Mouse (Mus musculus) cerebellum, postnatal 10 days (tissue): ENCODE results near the gene Mylk.
A peak's percentile ranks its signal among the peaks of the same experiment; 100 is the strongest.
"Not testable (repeated sequence)": the region's sequence is repeated elsewhere in the genome, so short reads cannot be mapped to it uniquely, and the experiment has no call there.

ENCODE experiments used
- DNase-seq, 2 experiments: peaks; one replicate each; pipeline ENCODE4 v3.0.0; 2021; ENCODE audit warnings: mixed read lengths in 2 of 2

Gene Mylk

DNA sequence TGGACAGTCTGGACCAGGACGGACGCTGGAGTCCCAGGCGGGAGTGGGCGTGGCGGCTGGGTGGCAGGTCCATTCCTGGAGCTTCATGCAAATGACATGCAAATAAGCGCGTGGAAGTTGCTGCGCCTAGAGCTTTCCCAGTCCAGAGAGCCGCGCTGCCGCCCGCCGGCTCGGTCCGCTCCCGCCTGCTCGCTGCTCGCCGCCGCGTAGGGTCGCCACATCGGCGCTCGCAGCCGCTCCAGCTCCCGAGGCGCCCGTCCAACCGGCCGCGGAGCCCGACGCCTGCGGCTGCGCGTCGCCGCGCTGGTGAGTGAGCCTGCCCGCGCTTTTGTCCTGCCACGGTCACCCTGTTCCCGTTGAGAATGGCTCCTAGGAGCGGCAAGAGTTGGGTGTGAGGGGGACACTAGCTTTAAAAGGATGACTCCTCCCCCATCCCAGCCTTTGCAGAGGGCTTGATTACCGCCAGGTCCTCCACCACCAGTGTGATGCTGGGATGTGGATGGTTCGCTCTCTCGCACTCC is at the start of gene Mylk:
TSS of gene Mylk (plus strand) at position 146 of the 521 bp plus-strand sequence.
- peak; percentile 83 to 90 for DNase-seq

DNA sequence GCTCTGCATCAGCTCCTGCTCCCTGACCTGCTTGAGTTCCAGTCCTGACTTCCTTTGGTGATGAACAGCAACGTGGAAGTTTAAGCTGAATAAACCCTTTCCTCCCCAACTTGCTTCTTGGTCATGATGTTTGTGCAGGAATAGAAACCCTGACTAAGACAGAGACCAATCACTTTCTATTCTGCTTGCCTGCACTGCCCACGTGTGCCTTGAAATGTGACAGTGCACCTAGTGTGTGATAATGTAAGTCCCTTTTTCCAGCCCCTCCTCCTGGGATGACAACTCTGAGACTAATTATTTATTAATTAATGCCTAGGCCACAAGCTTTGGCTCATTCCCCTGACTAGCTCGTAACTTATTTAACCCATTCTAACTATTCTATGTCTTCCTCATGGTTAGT is 46.3 kb upstream of the Mylk start:
- DNase-seq, result not testable (repeated sequence)

DNA sequence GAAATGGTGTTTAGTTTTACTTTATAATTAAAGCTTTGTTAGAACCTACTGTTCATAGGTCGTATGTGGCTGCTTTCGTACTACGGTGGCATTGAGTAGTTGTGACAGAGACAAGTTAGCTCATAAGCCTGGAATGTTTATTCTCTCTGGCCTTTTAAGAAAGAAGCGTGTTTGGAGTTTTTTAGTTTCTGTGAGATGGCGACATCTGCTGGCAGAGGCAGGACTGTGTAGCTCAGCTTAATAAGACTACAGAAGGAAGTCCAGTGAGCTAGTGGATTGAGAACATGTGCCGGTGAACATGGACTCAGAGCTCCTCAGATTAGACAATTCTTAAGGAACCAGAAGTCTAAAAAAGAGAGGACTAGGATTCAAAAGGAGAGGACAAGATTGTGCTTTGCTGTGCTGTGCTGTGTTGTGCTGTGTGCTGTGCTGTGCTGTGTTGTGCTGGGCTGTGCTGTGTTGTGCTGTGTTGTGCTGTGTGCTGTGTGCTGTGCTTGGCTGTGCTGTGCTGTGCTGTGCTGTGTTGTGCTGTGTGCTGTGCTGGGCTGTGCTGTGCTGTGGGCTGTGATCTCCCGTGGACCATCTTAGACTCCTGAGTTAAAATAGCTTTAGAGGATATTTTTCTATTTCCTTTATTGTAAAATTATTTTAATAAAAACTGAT is 44.7 kb upstream of the Mylk start:
- peak; percentile 80 for DNase-seq

DNA sequence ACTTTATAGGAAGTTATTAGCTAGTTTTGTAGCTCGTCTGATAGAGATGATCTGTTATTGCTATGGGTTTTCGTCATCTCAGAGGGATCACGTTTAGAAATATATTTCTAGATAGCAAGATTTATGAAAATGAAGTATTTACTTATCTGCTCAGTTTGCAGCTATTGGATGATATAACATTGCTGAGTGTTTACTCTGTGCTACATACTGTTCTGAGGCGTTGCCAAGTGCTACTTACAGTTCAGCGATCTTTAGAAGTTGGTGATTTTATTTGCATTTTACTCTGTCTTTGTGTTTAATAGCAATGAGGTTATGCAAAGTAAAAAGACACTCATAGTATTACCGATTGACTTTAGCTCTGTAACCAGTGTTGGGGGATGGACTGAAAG is 44.2 kb upstream of the Mylk start:
- no peak for DNase-seq

DNA sequence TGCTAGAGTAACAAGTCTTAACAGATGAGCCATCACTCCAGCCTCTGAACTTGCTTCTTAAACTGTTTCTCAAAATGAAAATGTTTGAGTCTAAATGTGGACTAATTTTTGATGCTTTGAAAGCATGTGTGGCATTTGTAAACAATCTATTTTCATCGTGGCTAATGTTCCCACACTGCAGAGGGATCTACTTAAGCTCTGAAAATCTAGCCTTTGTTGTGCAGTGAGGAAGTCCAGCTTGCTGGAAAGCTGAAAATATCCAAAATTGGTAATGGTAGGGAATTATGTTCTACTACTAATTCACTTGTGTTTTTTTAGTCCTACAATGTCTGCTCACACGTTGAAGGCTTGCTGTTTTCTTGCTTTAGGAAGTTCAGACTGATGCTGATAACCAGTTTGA is 39.0 kb upstream of the Mylk start:
- DNase-seq, result no peak

DNA sequence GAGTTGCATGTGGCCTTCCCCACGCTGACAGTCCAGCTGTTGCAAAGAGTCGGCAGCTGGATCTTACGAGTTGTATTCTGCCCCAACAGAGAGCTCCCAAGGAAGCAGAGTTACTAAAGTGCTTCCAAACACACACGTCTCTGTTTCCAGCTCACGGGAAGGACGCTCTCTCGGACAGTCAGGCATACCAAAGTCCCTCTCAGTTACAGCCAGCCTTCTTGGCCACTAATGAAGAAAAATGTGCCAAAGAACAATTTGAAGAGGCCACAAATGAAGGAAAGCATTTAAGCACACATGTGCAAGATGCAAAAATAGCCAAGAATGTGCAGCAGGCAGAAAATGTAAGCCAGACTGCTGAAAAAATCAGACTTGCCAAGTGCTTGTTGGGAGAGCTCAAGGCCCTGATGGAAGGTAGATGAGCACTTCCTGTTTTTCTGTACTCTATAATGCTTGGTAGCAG is 38.5 kb upstream of the Mylk start:
- DNase-seq, result no peak

DNA sequence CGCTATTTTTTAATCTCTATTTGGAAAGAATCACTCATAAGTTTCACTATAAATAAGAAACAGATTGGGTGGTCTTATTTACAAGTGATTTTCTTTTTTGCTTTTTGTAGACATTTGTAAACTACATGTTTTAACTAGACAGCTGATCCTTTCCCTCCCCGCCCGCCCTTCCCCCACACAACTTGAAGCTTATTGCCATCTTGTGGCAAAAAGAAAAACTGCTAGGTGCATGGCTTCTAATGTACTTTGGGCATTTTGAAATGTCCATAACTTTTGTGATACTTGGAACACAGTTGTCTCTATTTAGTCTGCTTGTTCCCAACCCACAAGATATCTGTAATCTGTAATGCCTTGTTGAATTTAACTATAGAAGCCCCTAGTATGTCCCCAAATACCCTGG is 33.5 kb upstream of the Mylk start:
- DNase-seq, result peak; percentile 25 to 44

DNA sequence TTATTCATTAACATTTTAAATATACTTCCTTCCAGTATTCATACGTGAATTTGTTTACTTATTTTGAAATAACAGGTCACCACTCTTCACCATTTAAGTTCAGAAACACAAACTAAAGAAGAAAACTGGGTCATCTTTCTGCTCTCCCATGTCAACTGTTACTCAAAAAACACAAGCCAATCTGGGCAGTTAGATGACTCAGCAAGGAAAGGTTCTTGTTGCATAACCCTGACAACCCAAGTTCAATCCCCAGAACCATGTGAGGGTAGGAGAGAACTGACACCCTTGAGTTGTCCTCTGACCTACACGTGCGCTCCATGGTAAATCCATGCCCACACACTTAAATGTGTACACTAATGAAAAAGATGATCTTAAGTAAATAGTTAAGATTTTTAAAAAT is 19.9 kb upstream of the Mylk start:
- DNase-seq, result no peak

DNA sequence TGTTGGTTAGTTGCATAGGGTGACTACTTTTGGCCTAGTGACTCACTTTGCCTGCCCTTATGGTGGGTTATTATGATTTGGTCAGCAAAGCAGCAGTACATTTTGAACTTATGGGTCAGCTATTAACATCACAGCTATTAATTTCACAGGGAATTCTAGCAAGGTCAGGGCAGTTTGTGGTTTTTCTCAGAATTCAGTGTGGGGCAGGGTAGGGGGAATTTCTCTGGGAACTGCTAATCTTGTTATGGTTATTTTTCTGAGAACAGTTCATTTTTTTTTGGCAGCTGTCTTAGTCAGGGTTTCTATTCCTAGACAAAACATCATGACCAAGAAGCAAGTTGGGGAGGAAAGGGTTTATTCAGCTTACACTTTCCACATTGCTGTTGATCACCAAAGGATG is 16.4 kb upstream of the Mylk start:
- DNase-seq, result not testable (repeated sequence)

DNA sequence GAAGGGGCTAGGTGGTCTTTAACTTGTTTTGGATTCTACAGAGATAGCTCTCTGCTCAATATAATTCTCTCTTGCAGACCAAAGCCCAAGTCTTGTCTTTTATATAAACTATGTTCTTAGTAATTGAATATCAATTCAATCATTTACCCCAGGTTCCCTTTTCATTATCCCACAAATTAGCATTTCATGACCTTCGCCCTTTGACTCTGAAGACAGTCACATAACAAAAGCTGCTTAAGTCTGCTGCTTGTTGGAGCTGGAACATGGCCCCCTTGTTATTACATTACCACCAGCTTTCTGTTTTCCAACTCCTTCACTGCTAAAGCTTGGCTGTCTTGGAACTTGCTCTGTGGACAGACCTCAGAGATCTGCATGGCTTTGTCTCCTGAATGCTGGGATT is 15.6 kb upstream of the Mylk start:
- no peak for DNase-seq

DNA sequence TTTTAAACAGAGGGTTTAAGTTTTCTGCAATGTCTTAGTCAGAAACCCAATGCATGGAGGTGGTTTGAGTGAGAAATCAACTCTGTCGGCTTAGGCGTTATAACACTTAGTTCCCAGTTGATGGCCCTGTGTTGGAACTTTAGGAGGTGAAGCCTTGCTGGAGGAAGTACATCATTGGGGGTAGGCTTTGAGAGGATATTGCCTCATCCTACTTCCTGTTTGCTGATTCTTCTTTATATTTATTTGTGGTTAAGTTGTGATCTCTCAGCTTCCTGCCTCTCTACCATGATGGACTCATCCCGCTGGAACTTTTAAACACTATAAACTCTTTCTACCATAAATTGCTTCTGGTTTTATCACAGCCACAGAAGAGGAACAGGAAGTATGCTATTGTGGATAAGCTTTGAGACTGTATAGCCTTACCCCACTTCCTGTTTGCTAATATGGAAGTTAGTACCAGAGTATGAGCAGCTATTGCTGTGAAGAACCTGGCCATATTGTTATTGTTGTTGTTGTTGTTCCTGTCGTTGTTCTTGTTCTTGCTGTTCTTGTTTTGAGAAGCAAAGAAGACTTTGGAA is 6.3 kb upstream of the Mylk start:
- no peak for DNase-seq

DNA sequence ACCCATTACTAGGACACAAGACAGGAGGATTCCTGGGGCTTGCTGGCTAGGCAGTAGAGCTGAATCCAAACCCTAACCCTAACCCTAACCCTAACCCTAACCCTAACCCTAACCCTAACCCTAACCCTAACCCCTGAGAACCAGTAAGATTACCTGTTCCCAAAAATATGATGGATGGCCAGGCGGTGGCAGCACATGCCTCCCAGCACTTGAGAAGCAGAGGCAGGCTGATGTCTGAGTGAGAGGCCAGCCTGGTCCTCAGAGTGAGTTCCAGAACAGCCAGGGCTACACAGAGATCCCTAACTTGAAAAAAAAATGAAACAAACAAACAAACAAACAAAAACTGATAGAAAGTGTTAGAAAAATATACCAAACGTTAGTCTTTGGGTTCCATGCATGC is 2.1 kb upstream of the Mylk start:
- no peak for DNase-seq

DNA sequence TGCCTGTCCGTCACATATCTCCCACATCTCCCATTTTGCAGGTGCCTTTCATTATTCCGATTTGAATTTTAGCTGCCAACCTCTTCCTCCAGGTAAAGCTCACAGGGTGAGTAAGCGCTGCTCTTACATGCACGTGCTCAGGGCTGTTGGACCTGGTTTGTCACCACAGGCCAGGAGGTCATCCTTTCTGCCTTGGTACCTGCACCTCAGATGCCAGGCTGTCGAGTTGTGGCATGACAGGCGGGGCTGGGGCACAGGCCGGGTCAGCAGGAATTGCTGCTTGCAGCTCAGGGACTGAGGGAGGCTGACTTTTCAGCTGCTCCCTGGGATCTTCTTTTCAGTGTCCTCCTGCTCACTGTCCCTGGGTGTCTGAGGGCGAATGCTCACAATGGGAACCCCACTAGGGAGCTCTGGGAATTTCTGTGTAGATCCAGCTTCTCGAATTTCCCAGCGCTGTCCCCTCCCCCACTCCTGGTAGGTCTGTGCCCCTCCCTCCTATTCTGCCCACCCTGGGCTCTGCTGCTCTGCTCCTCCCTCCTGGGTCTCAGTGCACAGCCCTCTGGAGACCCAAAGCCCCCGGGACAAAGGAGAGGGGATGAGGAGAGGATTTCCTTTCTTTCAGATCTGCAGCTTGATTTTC is 3.2 kb downstream of the Mylk start:
- no peak for DNase-seq

DNA sequence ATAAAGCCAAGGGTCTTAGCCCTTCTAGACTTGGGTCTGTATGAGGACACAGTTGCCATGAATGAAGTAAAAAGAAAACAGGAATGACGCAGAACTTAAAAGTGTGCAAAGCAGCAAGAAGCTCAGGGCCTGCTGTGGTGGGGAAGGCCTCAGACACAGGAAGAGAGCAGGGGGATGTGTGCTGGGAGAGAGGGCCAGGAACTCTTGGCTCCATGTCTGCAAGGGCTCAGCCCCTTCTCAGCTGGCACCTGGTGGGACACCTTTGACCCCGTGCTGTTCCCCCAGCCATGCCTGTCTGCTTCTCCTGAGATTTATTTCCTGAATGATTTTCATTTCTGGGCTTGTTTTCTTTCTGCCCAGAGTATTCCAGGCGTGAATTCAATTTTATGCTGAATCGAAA is 4.5 kb downstream of the Mylk start:
- DNase-seq, result no peak

DNA sequence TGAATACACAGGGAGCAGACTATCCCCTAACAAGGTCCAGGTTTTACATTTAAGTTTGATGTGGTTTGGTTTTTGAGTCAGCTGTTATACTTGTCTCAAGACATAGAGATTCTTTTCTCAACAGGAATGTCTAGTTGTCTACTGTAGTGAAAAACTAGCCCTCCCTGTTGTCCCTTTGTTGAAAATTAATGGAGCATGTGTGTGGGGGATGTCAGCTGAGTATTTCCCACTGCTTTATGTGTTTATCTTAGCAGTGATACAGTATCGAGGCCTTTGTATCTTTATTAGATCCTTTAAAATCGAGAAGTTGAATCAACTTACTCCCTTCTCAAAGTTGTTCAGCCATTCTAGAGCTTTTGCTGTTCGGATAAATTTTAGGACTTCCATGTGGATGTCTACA is 7.0 kb downstream of the Mylk start:
- DNase-seq, result no peak

DNA sequence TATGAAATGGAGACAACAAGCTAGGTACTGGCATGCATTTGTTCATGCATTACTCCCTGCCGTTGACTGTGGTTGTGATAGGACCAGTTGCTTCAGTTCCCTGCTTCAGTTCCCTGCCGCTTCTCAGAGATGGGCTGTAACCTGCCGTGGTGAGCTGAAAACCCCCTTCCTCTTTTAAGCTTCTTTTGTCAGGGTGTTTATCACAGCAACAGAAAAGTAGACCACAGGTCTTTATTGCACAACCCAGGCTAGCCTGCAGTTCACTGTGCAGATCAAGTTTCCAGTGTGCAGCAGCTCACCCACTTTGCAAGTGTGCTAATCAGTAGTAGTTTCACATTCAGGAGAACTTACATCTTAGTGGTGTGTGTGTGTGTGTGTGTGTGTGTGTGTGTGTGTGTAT is 8.0 kb downstream of the Mylk start:
- no peak for DNase-seq

DNA sequence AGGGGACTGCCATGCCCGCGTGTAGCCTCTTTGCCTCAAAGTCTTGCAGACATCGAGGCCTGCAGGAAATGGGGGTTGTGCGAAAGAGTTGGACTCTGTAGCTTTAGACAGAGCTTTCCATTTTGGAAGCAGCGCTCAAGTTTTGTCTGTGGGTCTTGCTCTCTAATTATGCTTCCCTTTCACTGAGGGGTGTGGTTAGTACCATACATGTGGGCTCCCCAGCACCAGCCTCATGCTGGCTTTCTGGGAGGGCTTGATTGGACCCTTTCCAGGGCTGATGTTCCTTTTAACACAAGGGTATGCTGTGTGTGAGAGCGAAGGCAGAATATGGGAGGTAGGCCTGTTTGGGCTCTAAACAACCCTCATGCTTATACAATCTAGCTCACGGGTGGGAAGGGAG is 12.0 kb downstream of the Mylk start:
- DNase-seq, result no peak

DNA sequence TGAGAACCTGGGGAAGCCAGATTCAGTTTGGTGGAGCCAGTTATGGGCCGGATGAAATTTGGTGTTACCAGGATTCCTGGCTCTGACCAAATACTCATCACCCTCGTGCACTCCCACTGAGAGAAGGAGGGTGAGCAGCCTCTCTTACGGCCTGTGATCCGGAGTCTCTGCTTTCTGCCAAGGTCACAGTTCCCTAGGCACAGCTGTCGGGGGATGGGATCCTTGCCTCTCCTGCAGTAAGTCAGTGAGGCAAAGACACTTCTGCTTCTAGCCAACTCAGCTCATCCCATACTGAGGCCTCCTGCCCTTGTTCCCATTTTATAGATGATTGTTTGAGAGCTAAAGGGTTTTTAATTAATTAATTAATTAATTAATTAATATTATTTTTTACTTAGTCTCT is 13.2 kb downstream of the Mylk start:
- no peak for DNase-seq

DNA sequence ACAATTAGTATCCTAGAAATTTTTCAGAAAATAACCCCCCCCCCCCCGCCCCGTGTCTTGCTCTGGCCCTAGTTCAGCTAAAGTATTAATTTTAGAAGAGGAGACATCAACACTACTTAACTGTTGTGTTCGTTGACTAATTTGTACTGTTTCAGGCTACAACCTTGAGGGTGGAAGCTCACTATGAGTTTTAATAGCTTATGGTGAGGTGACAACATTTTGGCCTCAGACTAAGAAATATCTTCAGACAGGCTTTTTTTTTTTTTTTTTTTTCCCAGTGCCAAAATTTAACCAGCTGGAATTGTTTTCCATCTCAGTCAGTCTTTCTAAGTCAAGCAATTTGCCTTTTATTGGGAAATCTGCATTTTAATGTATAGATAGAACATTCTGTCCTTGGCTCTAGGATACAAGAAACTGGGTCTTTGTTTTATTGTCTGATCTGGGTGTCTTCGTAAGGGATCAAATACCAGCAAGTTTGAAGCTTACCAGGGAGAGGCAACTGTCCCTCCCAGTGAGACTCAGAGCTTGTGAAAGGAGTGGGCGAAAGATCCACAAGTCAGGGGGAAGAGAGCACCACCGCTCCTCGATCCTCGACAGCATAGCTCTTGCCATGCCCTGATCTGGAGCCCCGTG is 19.1 kb downstream of the Mylk start:
- no peak for DNase-seq

DNA sequence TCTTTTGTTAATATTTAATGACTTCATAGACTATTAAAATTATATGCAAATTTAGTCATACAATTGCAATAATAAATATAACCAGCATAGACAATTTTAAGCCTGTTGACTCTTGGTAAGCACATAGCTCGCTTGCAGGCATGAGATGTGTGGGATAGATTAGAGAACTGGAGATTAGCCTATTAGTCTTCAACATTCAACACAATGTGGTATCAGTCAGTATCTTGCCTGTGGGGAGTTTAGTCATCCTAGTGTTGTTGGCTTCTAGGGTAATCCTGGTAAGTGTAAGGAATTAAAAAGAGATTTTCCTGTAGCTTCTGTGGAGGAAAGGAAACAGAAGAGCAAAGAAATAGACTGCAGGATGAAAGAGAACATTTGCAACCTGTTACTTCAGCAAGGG is 20.7 kb downstream of the Mylk start:
- DNase-seq, result no peak

DNA sequence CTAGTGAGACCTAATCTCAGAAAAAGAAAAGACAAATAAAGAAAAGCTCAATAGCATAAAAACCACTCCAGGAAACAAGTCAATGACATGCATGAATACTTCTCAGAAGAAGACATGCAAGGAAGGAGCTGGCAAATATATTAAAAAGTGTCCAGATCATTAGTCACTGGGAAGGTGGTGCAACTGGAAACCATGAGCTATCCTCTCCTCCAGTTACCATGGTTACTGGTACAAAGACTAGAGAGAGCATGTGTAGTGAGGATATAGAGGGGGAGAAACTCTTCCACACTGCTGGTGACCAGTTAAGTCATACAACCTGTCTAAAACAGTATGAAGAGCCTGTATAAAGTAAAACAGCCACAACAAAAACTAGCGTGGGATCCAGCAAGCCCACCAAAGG is 21.2 kb downstream of the Mylk start:
- DNase-seq, result no peak

DNA sequence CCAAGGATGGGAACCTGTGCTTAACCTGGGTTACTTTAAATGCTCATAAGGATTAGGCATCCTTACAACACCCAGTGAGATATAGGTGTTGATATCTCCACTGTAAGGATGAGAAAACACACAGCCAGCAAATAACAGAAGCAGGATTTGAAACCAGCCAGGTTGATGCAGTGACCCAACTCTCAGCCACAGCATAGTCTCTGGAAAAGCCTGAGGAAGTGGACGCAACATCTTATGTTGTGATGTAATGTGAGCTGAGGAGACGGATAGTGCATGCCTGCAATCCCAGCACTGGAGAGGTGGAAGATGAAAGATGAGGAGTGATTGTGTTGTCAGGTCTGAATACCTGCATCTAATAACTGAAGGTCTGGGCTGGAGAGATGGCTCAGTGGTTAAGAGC is 22.4 kb downstream of the Mylk start:
- DNase-seq, result no peak

DNA sequence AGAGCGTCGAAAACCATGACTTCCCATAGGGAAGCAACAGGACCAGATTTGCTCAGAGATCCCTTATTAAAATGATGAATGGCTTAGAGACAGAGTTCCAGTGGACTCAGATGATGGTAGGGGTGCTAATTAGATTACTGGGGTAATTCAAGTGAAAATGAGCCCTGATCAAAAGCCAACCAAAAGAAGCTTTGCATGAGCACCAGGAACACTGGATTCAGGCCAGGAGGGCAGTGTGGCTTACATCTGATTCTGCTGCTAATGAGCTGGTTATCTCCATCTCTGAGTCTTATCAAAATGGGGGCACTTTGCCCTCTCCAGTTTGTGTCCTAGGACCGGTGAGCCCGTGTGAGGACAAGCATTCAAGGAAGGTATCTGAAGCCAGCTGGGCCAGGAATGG is 23.4 kb downstream of the Mylk start:
- peak; percentile 67 to 71 for DNase-seq

DNA sequence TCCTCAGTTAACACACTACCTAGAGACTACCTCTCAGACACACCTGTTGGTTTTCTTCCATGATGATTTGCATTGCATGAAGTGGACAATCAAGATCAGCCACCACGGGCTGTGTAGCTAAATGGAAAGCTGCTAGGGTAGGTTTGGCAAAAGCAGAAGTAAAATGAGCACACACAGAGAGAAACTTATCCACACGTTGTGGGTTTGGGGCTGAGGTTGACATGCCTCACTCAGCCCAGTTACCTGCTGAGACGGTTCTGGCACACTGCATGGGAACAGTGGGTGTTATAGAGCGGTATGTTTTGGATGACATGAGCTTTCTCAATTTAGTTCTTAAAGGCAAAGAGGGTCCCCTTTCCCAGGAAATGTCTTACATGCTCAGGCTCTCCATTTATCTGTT is 25.1 kb downstream of the Mylk start:
- DNase-seq, result no peak
